Mouse (Mus musculus) midbrain, embryonic 14.5 days (tissue): Measurements from ENCODE around the gene Myo1d. TPM values are rescaled to one million over a fixed set of nuclear protein-coding genes. Genes with fewer than 3 reads are reported as not detected.
A peak's percentile ranks its signal among the peaks of the same experiment; 100 is the strongest.

Source experiments
- ATAC-seq: fragments of 200-750 bp; cut with Nextera tagmentation; 2 replicates; pipeline ENCODE4 v1.8.0; 2017; ENCODE audit warnings: moderate number of reproducible peaks, moderate library complexity; ENCODE audit not compliant: low FRiP score, low TSS enrichment
- DNase-seq: peaks from one replicate; pipeline ENCODE4 v3.0.0-alpha.2; 2015
- H3K27ac ChIP-seq: fragments of 300-500 bp; sonication (generic); replicated peaks from 2 replicates; pipeline ENCODE4 v1.5.1; 2014; ENCODE audit warnings: mild to moderate bottlenecking, low read depth, low read length, moderate library complexity
- H3K27me3 ChIP-seq: fragments of 300-500 bp; sonication (generic); 2 replicates; pipeline ENCODE4 v1.6.1; 2014; ENCODE audit warnings: low read length, control low read depth, mixed read lengths; ENCODE audit not compliant: control insufficient read depth, insufficient read depth
- H3K36me3 ChIP-seq: fragments of 300-500 bp; sonication (generic); 2 replicates; pipeline ENCODE4 v1.6.1; 2014; ENCODE audit warnings: low read length, control low read depth; ENCODE audit not compliant: control insufficient read depth, insufficient read depth
- H3K4me1 ChIP-seq: fragments of 300-500 bp; sonication (generic); 2 replicates; pipeline ENCODE4 v1.6.1; 2014; ENCODE audit warnings: mild to moderate bottlenecking, antibody characterized with exemption, low read length, control low read depth; ENCODE audit not compliant: control insufficient read depth, insufficient read depth
- H3K4me2 ChIP-seq: fragments of 300-500 bp; sonication (generic); 2 replicates; pipeline ENCODE4 v1.6.1; 2014; ENCODE audit warnings: mild to moderate bottlenecking, low read length, moderate library complexity
- H3K4me3 ChIP-seq: fragments of 300-500 bp; sonication (generic); replicated peaks from 2 replicates; pipeline ENCODE4 v1.5.1; 2014; ENCODE audit warnings: low read depth, low read length
- H3K9ac ChIP-seq: fragments of 300-500 bp; sonication (generic); replicated peaks from 2 replicates; pipeline ENCODE4 v1.6.1; 2014; ENCODE audit warnings: mild to moderate bottlenecking, low read length, moderate library complexity
- H3K9me3 ChIP-seq: fragments of 300-500 bp; sonication (generic); 2 replicates; pipeline ENCODE4 v1.6.1; 2016; ENCODE audit warnings: low read length, control low read depth, mixed read lengths; ENCODE audit not compliant: control insufficient read depth
- WGBS: fragments of 180-500 bp; shearing (Covaris S2); extraction: QIAGEN DNeasy Blood & Tissue Kit; methylation state at CpG from one replicate; pipeline ENCODE4 v1.1.7; 2014; 5-methylcytosine and 5-hydroxymethylcytosine counted together
- polyA plus RNA-seq: library from polyadenylated mRNA; unstranded; fragments of >200 nt; fragmentation: Nextera tagmentation; extraction: Ambion mirVana; gene quantifications from 2 replicates; pipeline ENCODE4 v1.2.1, GENCODE M21; 2014

The Myo1d gene
- polyA plus RNA-seq, 1 experiment from 2014 or later: 2.6 TPM

DNA sequence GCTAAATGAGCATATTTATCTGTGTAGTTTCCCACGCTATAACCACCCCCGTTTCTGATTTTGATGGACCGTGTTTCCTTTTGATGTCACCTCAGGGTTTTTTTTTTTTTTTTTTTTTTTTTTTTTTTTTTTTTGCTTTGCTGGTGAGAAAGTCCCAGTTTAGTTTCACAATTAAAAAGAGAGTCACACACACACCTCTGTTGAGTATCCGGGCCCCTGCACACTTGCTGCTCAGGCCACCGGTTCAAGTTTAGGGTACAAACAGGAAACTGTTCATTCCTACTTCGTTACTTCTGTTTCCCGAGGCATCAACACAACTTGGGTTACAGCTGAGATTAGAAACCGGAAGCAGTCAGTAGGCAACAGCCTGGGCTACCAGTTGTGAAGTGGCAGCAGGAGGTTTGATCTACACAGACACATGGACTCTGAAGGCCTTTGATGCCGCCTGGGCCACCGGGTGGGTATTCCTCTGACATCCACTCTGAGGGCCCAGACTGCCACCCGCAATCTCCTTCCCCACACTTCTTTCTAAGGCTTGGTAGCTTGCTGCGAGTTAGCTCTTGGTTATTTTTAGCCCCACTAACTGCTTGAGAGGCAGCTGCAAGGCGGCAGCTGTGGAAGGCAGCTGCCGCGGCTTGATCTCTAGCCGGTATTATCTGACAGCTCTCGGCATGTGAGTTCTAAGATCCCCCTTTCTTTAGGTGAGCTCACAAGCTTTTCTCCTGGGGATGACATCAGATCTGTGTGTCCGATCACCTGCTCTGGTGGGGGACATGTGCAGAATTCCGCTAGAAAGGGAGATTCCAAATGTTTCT is 271.3 kb downstream of the Myo1d start:
- H3K4me3 ChIP-seq: no peak overlapping the region
- peak overlapping the region; percentile 69 for H3K27ac ChIP-seq
- H3K4me2 ChIP-seq: no peak overlapping the region
- H3K9ac ChIP-seq: peak overlapping the region; percentile 27; the same call in 1 of the 2 replicates
- ATAC-seq: no peak
- no peaks in the 10 kb centered on the region for H3K36me3 ChIP-seq
- peaks cover 47% of the 10 kb centered on the region for H3K4me1 ChIP-seq
- H3K27me3 ChIP-seq: no peaks in the 10 kb centered on the region
- no peaks in the 10 kb centered on the region for H3K9me3 ChIP-seq
- 38% methylated on average over 19 of the region's 19 CpGs for WGBS
- DNase-seq: peak; percentile 50

DNA sequence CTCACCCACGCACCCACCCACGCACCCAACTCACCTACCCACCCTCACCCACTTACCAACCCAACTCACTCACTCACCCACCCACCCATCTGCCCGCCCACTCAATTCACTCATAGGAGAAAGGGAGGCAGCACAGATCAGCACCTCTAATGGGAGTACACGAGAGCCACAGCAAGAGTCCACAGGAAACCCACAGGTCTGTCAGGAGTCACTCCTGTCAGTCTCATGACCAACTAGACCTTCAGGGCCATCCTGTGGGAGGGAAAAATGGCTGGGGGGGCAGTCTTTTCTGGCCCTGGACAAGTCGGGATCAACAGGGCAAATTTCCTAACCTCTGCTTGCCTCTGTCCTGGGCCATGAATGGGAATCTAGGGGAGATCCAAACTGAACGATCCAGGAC is 272.0 kb downstream of the Myo1d start:
- no peak for DNase-seq
- no peak for ATAC-seq
- no peaks in the 10 kb centered on the region for H3K36me3 ChIP-seq
- no peaks in the 10 kb centered on the region for H3K27me3 ChIP-seq
- 91% methylated on average over 6 of the region's 6 CpGs for WGBS
- no peak overlapping the region for H3K4me3 ChIP-seq
- H3K4me2 ChIP-seq: no peak overlapping the region
- no peaks in the 10 kb centered on the region for H3K9me3 ChIP-seq
- no peak overlapping the region for H3K27ac ChIP-seq
- H3K9ac ChIP-seq: no peak overlapping the region
- peaks cover 49% of the 10 kb centered on the region for H3K4me1 ChIP-seq

DNA sequence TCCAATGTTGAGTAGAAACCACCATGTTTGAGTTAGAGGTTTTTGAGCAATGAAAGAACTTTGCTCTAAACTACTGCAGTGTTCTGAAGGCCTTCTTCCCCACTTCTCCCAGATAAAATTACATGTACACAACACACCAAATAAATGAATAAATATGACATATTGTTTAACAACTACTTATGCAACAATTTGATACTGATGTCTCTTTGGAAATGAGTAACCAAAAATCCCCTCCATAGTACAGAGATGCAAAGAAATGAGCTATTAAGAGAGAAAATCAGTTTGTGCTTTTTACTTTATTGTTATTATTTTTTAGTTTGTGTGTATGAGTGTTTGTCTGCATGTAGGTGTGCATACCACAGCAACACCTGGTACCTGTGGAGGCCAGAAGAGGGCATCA is 273.3 kb downstream of the Myo1d start:
- H3K36me3 ChIP-seq: no peaks in the 10 kb centered on the region
- no peaks in the 10 kb centered on the region for H3K27me3 ChIP-seq
- peaks cover 47% of the 10 kb centered on the region for H3K4me1 ChIP-seq
- H3K4me2 ChIP-seq: no peak overlapping the region
- H3K27ac ChIP-seq: no peak overlapping the region
- no peak overlapping the region for H3K4me3 ChIP-seq
- ATAC-seq: no peak
- no peaks in the 10 kb centered on the region for H3K9me3 ChIP-seq
- no peak overlapping the region for H3K9ac ChIP-seq
- DNase-seq: no peak

DNA sequence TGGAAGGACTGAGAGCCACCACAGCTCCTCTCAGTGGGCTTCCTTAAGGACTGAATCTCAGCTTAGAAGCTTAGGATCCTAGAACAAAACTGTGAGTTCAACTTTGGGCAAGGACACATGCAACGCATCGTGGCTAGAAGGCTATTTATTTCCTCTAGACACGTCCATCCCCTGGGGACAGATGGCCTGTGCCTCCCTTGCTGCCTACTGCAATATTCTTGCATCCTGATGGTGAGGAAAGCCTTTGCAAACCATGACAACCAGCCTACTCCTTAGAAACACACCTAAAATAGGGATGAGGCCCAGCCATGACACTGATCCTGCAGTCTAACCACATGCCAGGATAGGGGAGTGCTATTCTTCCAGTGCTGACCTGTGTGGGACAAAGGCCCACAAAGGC is 274.2 kb downstream of the Myo1d start:
- H3K27ac ChIP-seq: peak overlapping the region; percentile 100
- H3K27me3 ChIP-seq: no peaks in the 10 kb centered on the region
- H3K9ac ChIP-seq: no peak overlapping the region
- WGBS: 91% methylated on average over 3 of the region's 3 CpGs
- no peak overlapping the region for H3K4me2 ChIP-seq
- no peaks in the 10 kb centered on the region for H3K9me3 ChIP-seq
- H3K4me3 ChIP-seq: no peak overlapping the region
- no peak for ATAC-seq
- H3K36me3 ChIP-seq: no peaks in the 10 kb centered on the region
- H3K4me1 ChIP-seq: peaks cover 47% of the 10 kb centered on the region
- no peak for DNase-seq

DNA sequence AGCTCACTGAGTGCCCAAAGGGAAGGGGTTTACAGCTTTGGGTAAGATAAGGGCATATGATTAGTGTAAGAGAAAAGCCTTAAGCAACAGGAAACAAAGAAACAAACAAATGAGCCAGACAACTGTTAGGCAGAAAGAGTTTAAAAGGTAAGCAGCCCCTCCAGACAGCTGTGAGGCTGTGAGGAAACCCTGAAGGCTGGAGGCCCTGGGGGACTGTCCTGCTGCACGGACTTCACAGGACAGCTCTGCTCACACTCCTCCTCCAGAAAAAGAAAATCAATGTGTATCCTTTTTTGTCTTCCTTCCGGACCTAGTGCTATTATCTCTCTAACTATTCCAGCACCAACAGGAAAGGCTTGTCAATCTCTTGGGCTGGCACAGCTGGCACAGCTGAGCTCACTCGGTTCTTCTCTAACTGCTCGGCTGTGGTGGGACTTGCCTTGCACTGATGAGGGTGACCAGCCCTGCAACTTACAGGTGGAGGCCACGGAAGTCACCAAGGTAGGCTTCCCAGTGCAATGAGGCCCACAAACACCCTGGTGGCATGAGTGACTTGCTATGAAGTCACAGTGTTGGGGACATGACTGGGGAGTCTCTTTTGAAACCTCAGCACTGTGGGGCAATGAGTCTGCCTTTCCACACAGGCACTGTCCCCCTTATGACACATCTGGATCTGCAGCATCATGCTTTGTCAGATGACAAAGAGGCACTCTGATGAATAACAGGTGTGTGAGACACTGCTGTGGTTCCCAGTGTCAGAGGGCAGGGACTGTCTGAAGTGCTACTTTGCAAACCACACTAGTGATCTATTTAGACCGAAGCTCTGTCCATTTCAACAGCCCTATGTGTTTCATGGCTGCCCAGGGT is 275.1 kb downstream of the Myo1d start:
- WGBS: 23% methylated on average over 6 of the region's 6 CpGs
- peak overlapping the region; percentile 27 for H3K4me2 ChIP-seq
- H3K36me3 ChIP-seq: no peaks in the 10 kb centered on the region
- DNase-seq: no peak
- H3K4me3 ChIP-seq: no peak overlapping the region
- H3K27me3 ChIP-seq: no peaks in the 10 kb centered on the region
- peak overlapping the region; percentile 100 for H3K27ac ChIP-seq
- H3K4me1 ChIP-seq: peaks cover 48% of the 10 kb centered on the region
- peak overlapping the region; percentile 34; the same call in 1 of the 2 replicates for H3K9ac ChIP-seq
- ATAC-seq: peak; percentile 40
- no peaks in the 10 kb centered on the region for H3K9me3 ChIP-seq

DNA sequence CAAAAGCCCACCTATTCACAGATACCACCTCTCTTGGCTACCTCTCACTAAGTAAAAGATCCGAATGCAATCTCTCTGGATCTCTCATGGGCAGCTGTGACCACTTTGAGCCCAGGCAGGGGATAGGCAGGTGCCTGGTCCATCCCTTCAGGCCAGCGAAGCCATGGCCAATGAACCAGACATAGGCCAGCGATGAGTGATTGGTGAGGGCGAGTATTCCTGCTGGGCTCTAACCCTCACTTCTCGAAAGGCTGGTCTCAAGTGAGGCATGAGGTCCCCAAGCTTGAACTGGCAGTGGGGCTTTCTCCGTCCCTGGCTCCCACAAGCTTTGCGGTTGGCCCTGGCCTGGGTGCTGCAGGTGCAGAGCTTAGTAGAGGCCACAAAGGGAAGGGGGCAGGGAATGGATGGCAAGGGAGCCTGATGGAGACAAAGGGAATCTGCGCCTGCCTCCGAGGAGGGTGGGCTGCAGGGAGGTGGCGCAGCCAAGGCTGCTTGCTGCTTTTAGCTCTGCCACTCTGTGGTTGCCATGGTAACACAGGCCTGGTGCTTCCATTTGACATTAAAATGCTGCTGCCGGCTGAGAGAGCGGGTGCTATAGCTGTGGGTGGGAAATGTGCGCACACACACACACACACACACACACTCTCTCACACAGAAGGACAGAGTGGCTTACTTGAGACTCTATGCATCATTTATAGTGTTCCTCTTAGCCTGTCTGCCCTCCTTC is 275.9 kb downstream of the Myo1d start:
- peak overlapping the region; percentile 33 for H3K4me2 ChIP-seq
- peak overlapping the region; percentile 100 for H3K27ac ChIP-seq
- no peaks in the 10 kb centered on the region for H3K9me3 ChIP-seq
- ATAC-seq: peak; percentile 94
- peak; percentile 99 for DNase-seq
- 5% methylated on average over 13 of the region's 13 CpGs for WGBS
- no peaks in the 10 kb centered on the region for H3K27me3 ChIP-seq
- peaks cover 51% of the 10 kb centered on the region for H3K4me1 ChIP-seq
- H3K36me3 ChIP-seq: no peaks in the 10 kb centered on the region
- H3K4me3 ChIP-seq: no peak overlapping the region
- peak overlapping the region; percentile 55 for H3K9ac ChIP-seq

DNA sequence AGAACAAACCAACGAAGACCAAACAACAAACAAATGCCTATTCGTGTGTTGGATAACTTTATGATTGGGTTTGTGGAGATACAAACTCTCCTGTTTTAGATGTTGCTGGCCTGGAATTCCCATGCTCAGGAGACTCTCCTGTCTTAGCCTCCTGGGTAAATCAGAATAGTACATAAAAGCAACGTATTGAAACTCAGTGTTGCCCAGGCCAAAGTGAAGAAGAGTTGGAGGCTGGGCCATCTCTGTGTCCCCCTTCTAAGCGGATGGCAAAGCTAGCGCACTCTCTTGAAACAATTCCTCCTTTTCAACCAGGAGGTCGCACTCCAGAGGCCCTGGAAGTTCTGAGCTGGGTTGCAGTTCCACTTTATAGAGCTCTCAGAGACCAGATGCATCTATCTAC is 276.5 kb downstream of the Myo1d start:
- DNase-seq: no peak

DNA sequence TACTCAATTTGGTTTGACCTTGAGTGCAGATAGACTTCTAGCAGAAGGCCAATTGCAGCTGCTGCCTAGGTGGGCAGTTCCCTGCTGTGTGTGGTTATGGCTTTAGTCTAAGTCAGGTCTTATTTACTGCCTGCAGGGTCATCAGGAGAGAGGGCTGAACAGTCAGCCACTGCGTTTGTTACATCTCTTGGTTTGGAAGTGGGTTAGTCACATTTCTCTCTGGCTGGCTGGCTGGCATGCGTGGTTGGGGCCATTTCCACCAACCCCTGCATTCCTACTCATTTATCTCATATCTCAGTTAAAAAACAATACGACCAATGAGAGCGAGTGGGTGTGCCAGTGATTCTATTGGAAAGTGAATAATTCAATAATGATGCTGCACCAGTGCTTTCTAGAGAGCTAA is 280.3 kb downstream of the Myo1d start:
- H3K9ac ChIP-seq: no peak overlapping the region
- peaks cover 36% of the 10 kb centered on the region for H3K4me1 ChIP-seq
- peak overlapping the region; percentile 78 for H3K27ac ChIP-seq
- 75% methylated on average over 4 of the region's 4 CpGs for WGBS
- DNase-seq (no peak), ATAC-seq (no peak)
- no peaks in the 10 kb centered on the region for H3K9me3 ChIP-seq
- no peaks in the 10 kb centered on the region for H3K36me3 ChIP-seq
- H3K4me3 ChIP-seq: no peak overlapping the region
- no peak overlapping the region for H3K4me2 ChIP-seq
- H3K27me3 ChIP-seq: no peaks in the 10 kb centered on the region

More for the DNA sequence above, 276.5 kb downstream of the Myo1d start:
- H3K9ac ChIP-seq: peak overlapping the region; percentile 55; the same call in 1 of the 2 replicates
- H3K9me3 ChIP-seq: no peaks in the 10 kb centered on the region
- no peaks in the 10 kb centered on the region for H3K27me3 ChIP-seq
- no peak for ATAC-seq
- 65% methylated on average over 6 of the region's 6 CpGs for WGBS
- peak overlapping the region; percentile 100 for H3K27ac ChIP-seq
- H3K4me3 ChIP-seq: no peak overlapping the region
- no peaks in the 10 kb centered on the region for H3K36me3 ChIP-seq
- peaks cover 52% of the 10 kb centered on the region for H3K4me1 ChIP-seq
- H3K4me2 ChIP-seq: peak overlapping the region; percentile 33
